Mouse (Mus musculus): ENCODE results near the gene Acadl.
A peak's percentile ranks its signal among the peaks of the same experiment; 100 is the strongest.

Gene Acadl

GRCm38 (mm10) chr1:66862712-66863511 is at the start of gene Acadl:
Acadl (minus strand) TSS chr1:66863277.
- peak; percentile 34 to 60 for DNase-seq

DNA sequence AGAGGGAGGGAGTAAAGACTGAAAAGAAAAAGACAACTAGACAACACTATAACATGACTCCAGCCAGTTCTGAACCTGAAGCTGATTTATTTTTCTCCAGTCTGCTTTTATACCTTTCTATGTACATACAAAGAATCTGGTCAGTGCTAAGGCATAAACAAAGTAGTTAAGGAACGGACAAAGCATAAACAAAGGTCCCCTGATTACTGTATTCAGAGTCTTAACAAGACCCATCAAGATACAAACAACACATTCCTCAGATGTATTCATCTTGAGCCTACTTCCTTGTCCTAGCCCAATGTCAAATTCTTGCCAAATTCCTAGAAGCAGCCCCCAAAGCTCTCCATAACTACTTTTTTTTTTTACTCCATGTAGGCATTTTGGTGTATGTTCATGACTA is 49.2 kb upstream of the Acadl start:
- no peak for DNase-seq

DNA sequence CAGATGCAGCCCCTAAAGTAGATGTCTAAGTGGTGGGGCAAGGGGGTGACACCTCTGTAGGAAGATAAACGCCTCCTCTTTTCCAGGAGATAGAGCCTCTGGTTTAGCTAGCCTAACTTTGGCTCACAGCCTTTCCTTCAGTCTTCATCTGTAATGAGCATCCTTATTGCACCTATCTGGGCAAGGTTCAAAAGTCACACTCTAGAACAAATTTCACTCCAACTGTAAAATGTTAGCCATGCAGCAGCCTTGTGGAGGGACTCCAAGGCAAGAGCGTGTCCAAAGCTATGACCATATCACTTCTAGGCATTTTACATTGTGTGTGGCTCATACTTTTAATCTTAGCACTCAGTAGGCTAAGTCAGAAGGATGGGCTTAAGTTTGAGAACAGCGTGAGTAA is 39.5 kb upstream of the Acadl start:
- DNase-seq: no peak

DNA sequence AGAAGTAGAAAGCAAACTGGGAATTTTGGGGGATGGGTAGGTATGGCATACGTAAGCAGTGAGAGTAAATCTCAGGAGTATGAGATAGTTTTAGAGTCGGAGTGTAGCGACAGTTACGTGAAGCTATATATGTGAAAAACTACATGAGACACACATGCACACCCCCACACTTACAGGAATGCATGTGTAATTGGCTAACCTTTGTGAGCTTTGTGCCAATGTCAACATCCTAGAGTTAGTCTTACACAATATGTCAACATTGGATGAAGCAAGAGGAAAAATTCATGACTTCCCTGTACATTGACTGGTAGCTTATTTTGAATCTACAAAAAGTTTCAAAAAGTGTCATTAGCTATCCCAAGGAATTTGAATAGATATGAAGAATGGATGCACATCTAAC is 37.9 kb upstream of the Acadl start:
- DNase-seq: no peak

DNA sequence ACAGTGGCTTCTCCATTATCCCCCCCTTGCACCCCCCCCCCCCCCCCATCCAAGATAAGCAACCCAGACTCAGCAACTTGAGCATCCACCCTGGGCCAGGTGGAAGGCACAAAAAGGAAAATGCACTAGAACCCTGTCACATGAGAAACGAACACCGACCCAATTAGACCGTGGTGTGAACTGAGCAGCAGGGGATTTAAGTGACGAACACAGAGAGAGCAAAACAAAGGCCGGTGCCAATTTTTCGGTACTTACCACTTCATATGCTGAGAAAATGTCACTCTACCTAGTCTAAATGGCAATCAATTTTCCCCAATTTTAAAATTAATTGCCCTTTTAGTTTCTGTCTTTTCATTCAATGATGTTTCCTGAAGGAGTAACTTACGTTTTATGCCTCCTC is 35.2 kb upstream of the Acadl start:
- no peak for DNase-seq

DNA sequence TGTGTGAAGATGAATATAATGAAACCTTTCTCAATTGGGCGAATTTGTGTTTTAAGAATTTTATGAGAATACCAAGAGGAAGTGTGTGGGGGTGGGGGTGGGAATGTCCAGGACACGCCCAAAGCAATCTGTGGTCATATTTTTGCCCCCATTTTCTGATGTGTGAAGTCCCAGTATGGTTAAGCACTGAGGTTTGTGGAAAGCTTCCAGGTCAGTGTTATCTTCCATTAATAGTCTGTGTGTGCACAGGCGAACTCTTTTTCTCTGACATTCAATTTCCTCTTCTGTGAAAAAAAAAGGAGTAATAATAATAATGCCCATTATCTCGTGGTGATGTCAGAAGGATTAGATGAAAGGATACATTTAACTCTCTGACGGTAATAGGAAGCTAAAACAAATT is 33.5 kb upstream of the Acadl start:
- no peak for DNase-seq

DNA sequence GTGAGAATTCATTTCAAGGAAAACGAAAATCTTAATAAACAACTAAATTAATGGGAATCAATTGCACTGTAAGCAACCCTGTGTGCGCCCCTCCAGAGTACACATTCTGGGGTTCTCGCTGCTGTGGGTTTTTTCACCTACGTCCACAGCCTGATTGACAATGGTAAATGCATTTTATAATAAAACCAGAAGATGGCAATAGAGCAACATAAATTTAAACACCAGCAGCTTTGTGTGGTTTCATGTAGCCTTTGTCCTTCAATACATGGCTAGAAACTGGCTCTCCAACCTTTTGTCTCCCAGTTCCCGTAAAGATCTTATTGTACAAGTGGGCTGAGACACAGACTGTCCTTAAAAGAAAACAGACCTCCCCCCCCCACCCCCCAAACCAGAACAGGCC is 33.0 kb upstream of the Acadl start:
- no peak for DNase-seq

DNA sequence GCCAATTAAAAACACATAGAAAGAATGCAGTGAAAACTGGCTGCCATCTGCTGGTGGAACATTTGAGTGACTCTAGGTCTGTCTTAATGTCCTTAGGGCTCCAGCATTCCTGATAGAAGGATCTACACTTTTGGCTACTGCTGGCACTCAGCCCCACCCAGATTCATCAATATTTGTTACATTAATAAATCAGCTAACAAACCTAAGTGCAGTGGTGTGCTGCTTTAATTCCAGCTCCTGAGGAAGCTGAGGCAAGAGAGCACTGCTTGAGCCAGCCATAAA is 32.7 kb upstream of the Acadl start:
- DNase-seq: peak in 1 of 2 experiments; percentile 14

DNA sequence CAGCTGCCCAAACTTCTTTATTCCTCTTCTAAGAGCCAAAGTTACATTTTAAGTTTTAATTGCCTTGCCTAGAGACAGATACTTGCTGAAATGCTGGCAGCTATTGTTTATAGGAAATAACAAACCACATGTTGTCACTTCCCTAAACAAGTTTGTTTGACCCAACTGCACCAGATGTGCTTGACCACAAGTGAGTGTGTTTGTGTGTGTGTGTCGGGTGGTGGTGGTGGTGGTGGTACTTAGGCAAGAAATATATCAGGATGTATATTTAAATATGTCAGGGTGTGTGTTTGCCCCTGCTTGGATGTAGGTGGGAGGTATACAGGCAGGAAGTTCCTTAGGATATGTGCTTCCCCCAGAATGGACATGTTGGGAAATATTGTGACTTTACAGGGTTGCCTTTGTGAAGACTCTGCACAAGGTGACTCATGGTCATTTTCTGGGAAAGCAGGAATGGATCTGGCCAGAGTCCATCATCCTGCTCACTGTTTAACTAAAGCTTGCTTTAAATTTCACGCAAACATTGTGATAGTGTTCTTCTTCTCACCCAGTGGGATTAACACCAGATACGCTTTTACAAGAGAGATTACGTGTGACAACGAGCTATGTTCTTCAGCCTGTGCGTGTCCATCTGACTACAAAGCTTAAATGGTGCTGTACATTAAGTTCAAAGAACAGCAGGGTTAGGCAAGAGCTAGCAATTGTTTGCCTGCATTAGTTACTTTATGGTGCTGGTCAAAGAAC is 32.2 kb upstream of the Acadl start:
- no peak for DNase-seq

GRCm38 (mm10) chr1:66887175-66887574 is 24.1 kb upstream of the Acadl start:
- DNase-seq: no peak

DNA sequence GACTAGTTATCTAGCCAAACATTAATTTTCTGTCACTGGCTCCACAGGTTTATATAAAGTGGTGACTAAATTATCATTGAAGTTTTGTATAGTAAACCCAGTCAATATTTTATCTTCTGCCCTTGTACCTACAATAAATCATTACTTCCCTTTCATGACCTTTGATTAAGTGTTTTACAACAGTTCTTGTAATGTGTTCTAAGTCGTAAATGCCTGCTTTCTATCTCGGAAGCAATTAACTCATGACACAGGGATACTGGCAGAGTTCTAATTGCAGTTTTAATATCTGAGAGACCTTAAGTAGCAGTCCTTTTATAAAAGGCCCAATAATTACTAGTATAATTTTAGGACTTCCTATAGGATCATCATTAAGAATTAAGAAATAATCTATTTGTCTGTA is 17.1 kb upstream of the Acadl start:
- no peak for DNase-seq

- DNase-seq: no peak
Measured at GRCm38 (mm10) chr1:66874740-66875139, 11.7 kb upstream of the Acadl start.

DNA sequence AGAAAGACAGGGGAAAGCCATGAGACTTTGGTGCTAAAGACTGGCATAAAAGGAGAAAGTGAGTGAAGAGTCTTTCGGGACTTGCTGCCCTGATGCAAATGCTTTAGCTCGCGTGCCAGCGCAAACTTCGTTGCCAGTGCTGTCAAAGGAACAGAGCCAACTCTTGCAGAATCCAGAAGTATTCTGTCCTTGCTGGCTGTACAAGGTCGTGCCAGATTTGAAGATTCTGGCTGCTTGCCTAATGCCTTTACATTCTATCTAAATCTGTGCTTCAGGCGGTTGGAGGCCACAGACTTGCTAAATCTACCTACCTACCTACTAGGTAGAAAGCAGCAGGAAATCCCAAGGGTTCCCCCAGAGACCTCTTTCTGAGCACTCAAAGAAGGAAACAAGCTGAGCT is 8.5 kb upstream of the Acadl start:
- no peak for DNase-seq

GRCm38 (mm10) chr1:66865633-66866032 is 2.6 kb upstream of the Acadl start:
- DNase-seq: no peak

GRCm38 (mm10) chr1:66863741-66864495 is 841 bp upstream of the Acadl start:
- DNase-seq: no peak

DNA sequence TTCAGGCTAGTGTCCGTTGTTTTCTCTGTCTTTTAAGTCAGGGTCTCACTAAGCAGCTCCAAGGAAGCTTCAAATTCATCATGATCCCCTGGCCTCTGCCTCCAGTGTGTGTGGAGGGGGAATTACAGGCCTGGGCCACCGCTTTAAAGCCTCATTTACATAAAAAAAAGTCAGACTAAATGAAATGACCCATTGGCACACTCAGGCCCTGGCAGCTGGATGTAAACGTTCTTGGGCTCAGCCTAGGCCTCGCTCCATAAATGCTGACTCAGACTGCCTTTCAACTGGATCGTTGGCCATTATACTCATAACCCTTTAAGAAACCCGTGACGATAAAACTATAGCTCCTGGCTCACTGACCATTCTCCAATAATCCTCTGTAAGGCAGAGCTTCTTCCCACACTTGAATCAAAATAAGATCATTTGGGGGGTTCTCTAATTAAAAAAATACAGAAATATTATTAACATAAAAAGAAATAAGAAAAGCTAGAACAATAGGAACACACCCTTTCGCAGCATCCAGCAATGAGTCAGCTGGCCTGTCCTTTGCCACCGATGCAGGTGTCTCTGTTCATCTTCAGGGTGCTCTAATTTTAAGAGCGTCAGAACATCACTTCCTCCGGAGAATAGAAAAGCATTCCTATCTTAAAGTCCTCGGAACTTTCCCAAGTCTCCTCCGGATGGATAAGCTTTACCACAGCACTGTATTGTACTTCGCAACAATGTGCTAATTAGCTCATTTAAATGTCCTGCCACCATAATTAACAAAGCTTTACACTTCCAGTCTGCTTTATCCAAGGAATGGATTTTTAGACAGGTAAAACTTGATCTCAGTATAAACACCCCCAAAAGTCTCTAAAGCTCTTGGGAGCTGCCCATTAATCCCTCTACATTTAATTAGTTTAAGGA is 1.1 kb downstream of the Acadl start:
- no peak for DNase-seq

DNA sequence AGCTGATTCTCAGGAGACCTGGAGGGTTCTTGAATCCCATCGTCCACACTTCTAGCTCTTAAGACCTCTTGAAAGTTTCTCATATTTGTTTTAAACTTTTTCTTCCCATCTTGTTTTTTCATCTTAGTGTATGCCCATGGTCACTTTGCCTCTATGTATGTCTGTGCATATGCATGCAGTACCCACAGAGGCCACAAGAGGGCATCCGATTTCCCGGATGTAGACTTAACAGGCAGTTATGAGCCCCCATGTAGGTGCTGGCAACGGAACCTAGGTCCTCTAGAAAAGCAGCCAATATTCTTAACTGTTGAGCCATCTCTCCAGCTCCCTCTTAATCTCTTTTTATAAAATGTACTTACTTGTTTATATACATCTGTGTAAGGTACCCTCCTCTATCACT is 15.6 kb downstream of the Acadl start:
- DNase-seq: no peak

DNA sequence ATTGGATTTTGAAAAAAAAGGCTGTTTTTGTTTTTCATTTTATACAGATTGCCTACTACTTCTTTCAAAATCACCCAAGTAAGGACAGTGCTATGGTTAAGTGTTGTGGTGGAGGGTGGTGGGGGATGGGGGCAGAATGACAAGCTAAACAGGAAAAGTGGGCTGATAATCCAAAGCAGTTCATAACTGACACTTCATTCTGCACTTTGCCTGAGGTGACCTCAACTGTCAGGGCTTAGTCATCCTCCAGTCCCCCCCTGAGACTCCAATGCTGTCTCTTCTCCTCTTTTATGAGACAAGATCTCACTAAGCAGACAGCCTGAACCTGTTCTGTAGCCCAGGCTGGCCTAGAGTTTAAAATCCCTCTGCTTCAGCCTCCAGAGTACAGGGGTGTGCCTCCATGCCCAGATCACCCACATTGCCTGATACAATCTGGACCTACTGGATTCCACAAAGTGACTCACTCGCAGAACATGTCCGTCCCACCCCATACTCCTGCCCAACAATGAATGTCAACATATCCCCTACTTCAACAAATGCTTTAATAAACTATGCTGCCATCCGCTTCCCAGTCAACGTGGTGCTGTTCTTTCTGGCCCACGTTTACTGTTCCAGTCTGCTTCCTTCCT is 17.3 kb downstream of the Acadl start:
- no peak for DNase-seq

GRCm38 (mm10) chr1:66841938-66842337 is 21.1 kb downstream of the Acadl start:
- no peak for DNase-seq

DNA sequence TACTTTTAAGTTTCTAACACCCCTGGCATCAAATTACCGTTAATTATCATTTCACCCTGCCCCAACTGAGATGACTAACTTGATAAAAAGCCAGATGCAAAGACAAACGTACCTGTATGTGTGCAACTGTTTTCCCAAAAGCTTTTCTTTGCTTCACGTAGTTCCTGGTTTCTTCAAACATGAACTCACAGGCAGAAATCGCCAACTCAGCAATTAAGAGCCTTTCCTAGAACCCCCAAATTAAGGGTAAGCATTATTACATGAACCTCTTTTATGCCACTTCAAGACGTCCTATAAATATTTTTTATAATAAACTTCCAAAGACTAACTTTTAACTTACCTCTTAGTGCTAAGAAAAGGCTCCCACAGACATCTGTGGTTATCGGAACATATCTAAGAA is 21.6 kb downstream of the Acadl start:
- no peak for DNase-seq

DNA sequence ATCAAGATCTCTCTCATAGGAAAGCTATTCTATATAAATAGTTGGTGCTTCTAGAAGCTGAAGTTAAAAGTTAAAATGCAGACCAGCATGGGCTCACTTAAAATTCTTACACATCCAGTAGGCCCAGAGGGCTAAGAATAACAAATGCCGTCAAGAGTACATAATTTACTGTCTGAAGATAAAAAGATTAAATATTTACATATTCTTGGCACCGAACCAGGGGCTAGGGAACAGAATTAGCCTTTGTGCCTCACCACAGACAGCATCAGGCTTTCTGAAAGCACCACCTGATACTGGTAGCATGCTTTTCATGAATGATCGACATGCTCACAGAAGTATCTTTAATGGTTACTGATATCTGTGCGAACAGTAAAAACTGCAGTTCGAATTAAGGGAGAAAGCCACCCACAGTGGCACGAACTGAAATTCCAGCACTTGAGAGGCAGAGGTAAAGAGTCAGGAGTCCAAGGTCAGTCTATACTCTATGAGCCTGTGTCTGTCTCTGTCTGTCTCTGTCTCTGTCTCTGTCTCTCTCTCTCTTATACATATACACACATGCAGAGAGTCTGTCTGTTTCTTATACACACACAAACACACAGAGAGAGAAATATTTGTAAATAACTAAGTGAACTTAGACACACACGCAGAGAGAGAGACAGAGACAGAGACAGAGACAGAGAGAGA is 23.2 kb downstream of the Acadl start:
- DNase-seq: no peak

- DNase-seq: no peak
Measured at GRCm38 (mm10) chr1:66839135-66839534, 23.9 kb downstream of the Acadl start.
